34 mouse cellular contexts compared by ENCODE assay signal in the genomic region with DNA sequence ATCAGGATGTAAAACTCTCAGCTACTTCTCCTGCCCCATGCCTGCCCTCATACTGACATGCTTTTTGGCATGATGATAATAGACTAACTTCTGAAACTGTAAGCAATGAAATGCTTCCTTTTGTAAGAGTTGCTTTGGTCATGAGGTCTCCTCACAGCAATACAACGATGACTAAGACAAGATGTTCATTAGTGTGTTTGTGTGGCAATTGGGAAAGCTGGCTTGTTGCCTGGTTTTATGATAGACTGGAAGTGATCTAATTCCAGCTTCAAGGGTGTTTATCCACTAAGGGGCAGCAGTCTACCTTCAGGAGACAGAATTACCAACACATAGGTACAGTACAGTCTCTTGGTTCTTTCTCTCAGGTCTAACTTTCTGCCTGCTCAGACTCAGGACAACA. TPM values are rescaled to one million over a fixed set of nuclear protein-coding genes. Genes with fewer than 3 reads are reported as not detected.
DNase-seq lines count a peak whose midpoint lies in the region; ATAC-seq and TF ChIP-seq lines count a peak whose summit lies in the region.
"Had no signal": no experiment of that assay in that cellular context is flagged by ENCODE, and none has a peak within 500 bp of the region (broad histone marks: within the 10 kb centered on the region; RNA-seq: fewer than 3 reads in every experiment).

No protein-coding gene starts in this region.

- no peak overlapping the region for H3K27ac ChIP-seq in kidney, postnatal 0 days
- H3K27ac ChIP-seq in kidney, embryonic 16.5 days (ENCODE audit: low read length) = no peak overlapping the region
- no peak overlapping the region for H3K27ac ChIP-seq in CH12.LX (ENCODE audit: insufficient read depth, low read depth)
- H3K27ac ChIP-seq: heart, embryonic 15.5 days; hindbrain, embryonic 14.5 days; limb, embryonic 12.5 days; macrophage; midbrain, embryonic 13.5 days had no signal

- dilution Hi-C loops in CH12.LX (cut with MboI; ENCODE audit: extremely low pct_ligation_motif_present, extremely low pct_unique_long_range_greater_than_20kb, low sequenced_read_pairs) = no loop called here

- no peak for TF ChIP-seq EP300 in CH12.LX (IDR thresholded peaks at IDR 0.05; ENCODE audit: low read length)

- no peaks in the 10 kb centered on the region for H3K79me2 ChIP-seq in CH12.LX (replicated peaks; ENCODE audit: control insufficient read depth, extremely low read depth, insufficient read depth, poor library complexity, severe bottlenecking)

- 0 out of 2 replicates have a peak, but pooled peaks have one; percentile 12 for TF ChIP-seq CTCF in kidney, postnatal 0 days (IDR thresholded peaks at IDR 0.05; ENCODE audit: low read depth)
- peak in 1 of 2 experiments; percentile 39; a peak in 2 of 4 replicates for TF ChIP-seq CTCF in CH12.LX (conservative IDR thresholded peaks at IDR 0.05 in 1 of 2, IDR thresholded peaks at IDR 0.05 in 1 of 2; ENCODE audit: low read depth in 2 of 2, low read length in 2 of 2)

- in situ Hi-C loops in CH12.LX (cut with MboI; ENCODE audit: low pct_ligation_motif_present, low pct_unique_long_range_greater_than_20kb, low sequenced_read_pairs) = no loop called here

- H3K4me3 ChIP-seq in kidney, postnatal 0 days (replicated peaks; ENCODE audit: low read depth, low read length) = no peak overlapping the region
- no peak overlapping the region for H3K4me3 ChIP-seq in kidney, embryonic 16.5 days (ENCODE audit: low read length)
- no peak overlapping the region for H3K4me3 ChIP-seq in CH12.LX (replicated peaks in 1 of 3; ENCODE audit: low read depth in 2 of 3, low read length in 2 of 3, poor library complexity in 1 of 3)
- H3K4me3 ChIP-seq: erythroblast, embryonic 14.5 days; heart, embryonic 15.5 days; limb, embryonic 12.5 days; midbrain, embryonic 13.5 days had no signal

- peak; percentile 9 for DNase-seq in adrenal gland, postnatal 14 days
- no peak for DNase-seq in adrenal gland, postnatal 36 days
- DNase-seq in kidney, postnatal 0 days (ENCODE audit: low spot score) = no peak
- no peak for DNase-seq in CH12.LX (ENCODE audit: extremely low read depth)
- peak; percentile 44 for DNase-seq in brain, adult 2 months (ENCODE audit: low read depth, low spot score)
- DNase-seq in urinary bladder, adult 2 months (ENCODE audit: low spot score) = no peak
- DNase-seq: adrenal gland, postnatal 10 days; cerebellum, adult 18-20 months; cerebellum, postnatal 10 days; kidney, adult 2 months; kidney, postnatal 10 days; retina, postnatal 1 day; right cerebral cortex, postnatal 14 days; thymus, postnatal 4 days had no signal

- TF ChIP-seq RAD21 in CH12.LX (IDR thresholded peaks at IDR 0.05; ENCODE audit: low read depth, low read length) = peak; percentile 21

- no peaks in the 10 kb centered on the region for H3K36me3 ChIP-seq in kidney, postnatal 0 days (ENCODE audit: insufficient read depth, low read length)
- no peaks in the 10 kb centered on the region for H3K36me3 ChIP-seq in kidney, embryonic 16.5 days (ENCODE audit: insufficient read depth, low read length)
- H3K36me3 ChIP-seq in CH12.LX (replicated peaks in 1 of 2; ENCODE audit: control insufficient read depth in 1 of 2, insufficient read depth in 1 of 2, low read length in 1 of 2) = no peaks in the 10 kb centered on the region
- H3K36me3 ChIP-seq: heart, embryonic 15.5 days; limb, embryonic 12.5 days; midbrain, embryonic 13.5 days had no signal

- no peak overlapping the region for H3K9ac ChIP-seq in kidney, postnatal 0 days (ENCODE audit: low read depth, low read length)
- H3K9ac ChIP-seq in kidney, embryonic 16.5 days (replicated peaks; ENCODE audit: low read length) = no peak overlapping the region
- H3K9ac ChIP-seq in CH12.LX (ENCODE audit: insufficient read depth, low read depth) = no peak overlapping the region
- H3K9ac ChIP-seq: heart, embryonic 15.5 days; hindbrain, embryonic 14.5 days; limb, embryonic 12.5 days; midbrain, embryonic 13.5 days had no signal

- H3K9me3 ChIP-seq in kidney, postnatal 0 days (replicated peaks; ENCODE audit: low read length) = no peaks in the 10 kb centered on the region
- H3K9me3 ChIP-seq in kidney, embryonic 16.5 days (ENCODE audit: low read length) = no peaks in the 10 kb centered on the region
- H3K9me3 ChIP-seq in CH12.LX (replicated peaks; ENCODE audit: low read length) = no peaks in the 10 kb centered on the region
- H3K9me3 ChIP-seq: heart, embryonic 15.5 days; limb, embryonic 12.5 days; midbrain, embryonic 13.5 days had no signal

- ATAC-seq in kidney, postnatal 0 days (replicated peaks; ENCODE audit: low FRiP score, low read depth) = no peak
- no peak for ATAC-seq in kidney, embryonic 16.5 days (ENCODE audit: low FRiP score, low TSS enrichment)
- ATAC-seq: forebrain, embryonic 16.5 days; inflammation-experienced regulatory T-cells, adult 6 months; midbrain, embryonic 13.5 days had no signal

- H3K4me1 ChIP-seq in kidney, postnatal 0 days (replicated peaks; ENCODE audit: insufficient read depth, low read length) = no peaks in the 10 kb centered on the region
- H3K4me1 ChIP-seq in kidney, embryonic 16.5 days (ENCODE audit: insufficient read depth, low read length) = no peaks in the 10 kb centered on the region
- H3K4me1 ChIP-seq in CH12.LX (ENCODE audit: control insufficient read depth in 1 of 2, insufficient read depth in 2 of 2) = peaks cover 5 to 10% of the 10 kb centered on the region in 2 experiments; a peak in 3 of 4 replicates

- 0 out of 2 replicates have a peak, but pooled peaks cover 2% of the 10 kb centered on the region for H3K27me3 ChIP-seq in kidney, postnatal 0 days (ENCODE audit: insufficient read depth, low read length)
- H3K27me3 ChIP-seq in kidney, embryonic 16.5 days (ENCODE audit: insufficient read depth, low read length) = peaks cover 5% of the 10 kb centered on the region
- H3K27me3 ChIP-seq in CH12.LX (replicated peaks) = no peaks in the 10 kb centered on the region

- H3K4me2 ChIP-seq in kidney, postnatal 0 days (ENCODE audit: low read length) = no peak overlapping the region
- no peak overlapping the region for H3K4me2 ChIP-seq in kidney, embryonic 16.5 days (replicated peaks; ENCODE audit: low read depth, low read length)
- H3K4me2 ChIP-seq in CH12.LX (ENCODE audit: insufficient read depth, low read depth, poor library complexity, severe bottlenecking) = no peak overlapping the region
- H3K4me2 ChIP-seq: heart, embryonic 15.5 days; hindbrain, embryonic 14.5 days; limb, embryonic 12.5 days; midbrain, embryonic 13.5 days had no signal

- 100% methylated on average over 1 of the region's 1 CpGs for WGBS in kidney, postnatal 0 days
- 97% methylated on average over 1 of the region's 1 CpGs for WGBS in kidney, embryonic 16.5 days

- no peak for TF ChIP-seq POLR2A in CH12.LX (IDR thresholded peaks at IDR 0.05; ENCODE audit: low read depth, low read length)

TF ChIP-seq in CH12.LX, 34 proteins besides CTCF, POLR2A, EP300 and RAD21:
- no peak for TF ChIP-seq NRF1 (IDR thresholded peaks at IDR 0.05; ENCODE audit: low read depth, low read length)
- TF ChIP-seq NELFE (IDR thresholded peaks at IDR 0.05; ENCODE audit: low read depth, low read length) = no peak
- no peak for TF ChIP-seq MXI1 (IDR thresholded peaks at IDR 0.05; ENCODE audit: low read depth, low read length)
- TF ChIP-seq USF1 (IDR thresholded peaks at IDR 0.05; ENCODE audit: low read depth, low read length) = no peak
- no peak for TF ChIP-seq JUND (conservative IDR thresholded peaks at IDR 0.05; ENCODE audit: low read depth, low read length)
- no peak for TF ChIP-seq IRF4 (IDR thresholded peaks at IDR 0.05; ENCODE audit: low read depth, low read length)
- no peak for TF ChIP-seq USF2 (conservative IDR thresholded peaks at IDR 0.05; ENCODE audit: low read depth, low read length)
- no peak for TF ChIP-seq TBP (conservative IDR thresholded peaks at IDR 0.05; ENCODE audit: low read depth, low read length)
- TF ChIP-seq ZNF384 (IDR thresholded peaks at IDR 0.05; ENCODE audit: low read depth, low read length) = no peak
- no peak for TF ChIP-seq RCOR1 (conservative IDR thresholded peaks at IDR 0.05; ENCODE audit: low read depth, low read length)
- TF ChIP-seq GABPA (IDR thresholded peaks at IDR 0.05; ENCODE audit: insufficient replicate concordance, low read depth, low read length) = no peak
- no peak for TF ChIP-seq CHD2 (IDR thresholded peaks at IDR 0.05; ENCODE audit: low read length)

RNA-seq across cellular contexts. Expression of gene Qrfpr, which starts 5.1 kb away (rescaled TPM):
- not detected in 2 replicates for total RNA-seq in adrenal gland, postnatal 14 days (2021)
- not detected for total RNA-seq in adrenal gland, postnatal 36 days (2021)
- not detected in 2 replicates for polyA plus RNA-seq in kidney, postnatal 0 days (2015; fragmentation: Nextera tagmentation; extraction: Ambion mirVana)
- not detected in 2 replicates for polyA plus RNA-seq in kidney, embryonic 16.5 days (2015; fragmentation: Nextera tagmentation; extraction: Ambion mirVana)
- total RNA-seq in CH12.LX (2012; rRNA removed) (not detected in 2 replicates), CH12.LX (2014; rRNA removed) (not detected in 2 replicates)
- not detected in 2 replicates for polyA plus RNA-seq in CH12.LX (2012; ENCODE audit: insufficient read length, low read depth)
- polyA plus RNA-seq in urinary bladder, adult 2 months (2012; rRNA removed) = 0.50 and 0.62 TPM in 2 replicates
- total RNA-seq: adrenal gland, postnatal 10 days; gastrocnemius, adult 8-10 months; gastrocnemius, postnatal 4 days; heart, adult 8-10 months; hematopoietic stem cell, adult 5-6 weeks; liver, adult 2 months; megakaryocyte-erythroid progenitor cell, adult 5-6 weeks had no signal
- polyA plus RNA-seq: erythroblast, embryonic 14.5 days; inflammation-experienced regulatory T-cells, adult 6 months; kidney, adult 2 months; large intestine, adult 2 months; liver, adult 2 months; liver, embryonic 16.5 days; macrophage; small intestine, adult 2 months; stomach, embryonic 14.5 days; testis, adult 2 months had no signal

Comparison
In these comparisons a context has a peak if more than half of its experiments do, and no peak if none do; other contexts are left out.
1. DNase-seq: peak in adrenal gland, postnatal 14 days (single experiment) and brain, adult 2 months (single experiment); none in adrenal gland, postnatal 36 days (0 of 2), kidney, postnatal 0 days (single experiment), CH12.LX (single experiment) and urinary bladder, adult 2 months (single experiment).